Mouse (Mus musculus) lung, embryonic 16.5 days (tissue): ENCODE results near the gene 1700034J05Rik. TPM values are rescaled to one million over a fixed set of nuclear protein-coding genes. Genes with fewer than 3 reads are reported as not detected.

Experiments used
- ATAC-seq: fragments of 200-750 bp; cut with Nextera tagmentation; 2 replicates; pipeline ENCODE4 v1.8.0; 2017; ENCODE audit warnings: low read depth, mild to moderate bottlenecking, moderate library complexity
- H3K27ac ChIP-seq: fragments of 300-500 bp; sonication (generic); 2 replicates; pipeline ENCODE4 v1.5.1; 2014; ENCODE audit warnings: mild to moderate bottlenecking, control low read depth, low read length
- H3K27me3 ChIP-seq: fragments of 300-500 bp; sonication (generic); 2 replicates; pipeline ENCODE4 v1.6.1; 2014; ENCODE audit warnings: low read depth, low read length, mixed read lengths; ENCODE audit not compliant: control insufficient read depth, insufficient read depth
- H3K36me3 ChIP-seq: fragments of 300-500 bp; sonication (generic); 2 replicates; pipeline ENCODE4 v1.6.1; 2014; ENCODE audit warnings: low read length; ENCODE audit not compliant: control insufficient read depth, insufficient read depth
- H3K4me1 ChIP-seq: fragments of 300-500 bp; sonication (generic); replicated peaks from 2 replicates; pipeline ENCODE4 v1.6.1; 2014; ENCODE audit warnings: low read length, mixed read lengths; ENCODE audit not compliant: control insufficient read depth, insufficient read depth
- H3K4me2 ChIP-seq: fragments of 300-500 bp; sonication (generic); 2 replicates; pipeline ENCODE4 v1.6.1; 2014; ENCODE audit warnings: low read depth, low read length, control low read depth
- H3K4me3 ChIP-seq: fragments of 300-500 bp; sonication (generic); 2 replicates; pipeline ENCODE4 v1.5.1; 2014; ENCODE audit warnings: mild to moderate bottlenecking, low read length, control low read depth
- H3K9ac ChIP-seq: fragments of 300-500 bp; sonication (generic); 2 replicates; pipeline ENCODE4 v1.6.1; 2014; ENCODE audit warnings: low read length, control low read depth
- H3K9me3 ChIP-seq: fragments of 300-500 bp; sonication (generic); 2 replicates; pipeline ENCODE4 v1.6.1; 2016; ENCODE audit warnings: low read length; ENCODE audit not compliant: control insufficient read depth
- WGBS: fragments of 180-500 bp; shearing (Covaris S2); extraction: QIAGEN DNeasy Blood & Tissue Kit; methylation state at CpG from one replicate; pipeline ENCODE4 v1.1.7; 2014; 5-methylcytosine and 5-hydroxymethylcytosine counted together
- polyA plus RNA-seq: library from polyadenylated mRNA; unstranded; fragments of >200 nt; fragmentation: Nextera tagmentation; extraction: Ambion mirVana; gene quantifications from 2 replicates; pipeline ENCODE4 v1.2.1, GENCODE M21; 2015

1700034J05Rik gene
- polyA plus RNA-seq, 1 experiment from 2014 or later, result 0.20 TPM

DNA sequence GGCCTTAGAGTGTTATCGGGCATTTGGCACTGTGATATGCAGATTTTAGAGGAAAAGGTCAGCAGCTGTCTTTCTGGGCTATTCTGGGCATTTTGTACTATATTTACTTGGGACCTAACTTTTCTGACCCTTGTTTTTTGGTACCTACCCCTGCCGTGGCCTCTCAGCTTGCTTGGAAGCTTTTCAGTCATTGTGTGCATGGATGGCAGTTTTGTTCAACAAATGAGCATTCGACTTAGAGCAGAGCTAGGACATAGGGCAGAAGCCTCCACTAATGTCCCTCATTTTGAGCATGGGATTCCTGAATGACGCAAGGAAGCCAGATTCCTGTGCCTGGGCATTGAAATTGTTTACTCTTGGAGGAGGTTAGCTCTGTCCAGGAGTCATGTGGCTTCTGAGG, 9.4 kb downstream of the 1700034J05Rik start:
- WGBS, result 41% methylated on average over 4 of the region's 4 CpGs
- Histone ChIP-seq H3K27ac (peak overlapping the region; percentile 37; the same call in 1 of the 2 replicates), H3K9ac (peak overlapping the region; percentile 13; the same call in 1 of the 2 replicates), H3K36me3 (peaks cover under 1% of the 10 kb centered on the region; the same call in 1 of the 2 replicates), H3K4me3 (no peak overlapping the region), H3K4me1 (peaks cover 29% of the 10 kb centered on the region), H3K9me3 (no peaks in the 10 kb centered on the region), H3K27me3 (no peaks in the 10 kb centered on the region), H3K4me2 (no peak overlapping the region)
- no peak for ATAC-seq

DNA sequence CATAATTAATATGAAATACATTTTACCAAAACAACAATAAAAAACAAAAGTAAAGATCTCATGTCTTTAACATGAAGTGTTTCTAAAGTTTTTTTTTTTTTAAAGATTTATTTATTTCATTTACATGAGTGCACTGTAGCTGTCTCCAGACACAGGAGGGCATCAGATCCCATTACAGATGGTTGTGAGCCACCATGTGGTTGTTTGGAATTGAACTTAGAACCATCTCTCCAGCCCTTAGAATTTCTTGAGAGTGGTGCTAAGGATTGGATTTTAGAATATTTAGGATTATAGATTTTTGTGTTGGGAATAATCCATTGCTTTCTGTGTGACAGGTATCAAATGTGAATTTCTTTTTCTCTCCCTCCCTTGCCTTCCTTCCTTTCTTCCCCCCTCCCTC, 10.2 kb downstream of the 1700034J05Rik start:
- H3K9ac ChIP-seq, result no peak overlapping the region
- no peak overlapping the region for H3K27ac ChIP-seq
- H3K27me3 ChIP-seq, result no peaks in the 10 kb centered on the region
- H3K4me3 ChIP-seq, result no peak overlapping the region
- no peak for ATAC-seq
- peaks cover 25% of the 10 kb centered on the region for H3K4me1 ChIP-seq
- H3K36me3 ChIP-seq, result peaks cover 7% of the 10 kb centered on the region; the same call in 1 of the 2 replicates
- no peaks in the 10 kb centered on the region for H3K9me3 ChIP-seq
- H3K4me2 ChIP-seq, result no peak overlapping the region

DNA sequence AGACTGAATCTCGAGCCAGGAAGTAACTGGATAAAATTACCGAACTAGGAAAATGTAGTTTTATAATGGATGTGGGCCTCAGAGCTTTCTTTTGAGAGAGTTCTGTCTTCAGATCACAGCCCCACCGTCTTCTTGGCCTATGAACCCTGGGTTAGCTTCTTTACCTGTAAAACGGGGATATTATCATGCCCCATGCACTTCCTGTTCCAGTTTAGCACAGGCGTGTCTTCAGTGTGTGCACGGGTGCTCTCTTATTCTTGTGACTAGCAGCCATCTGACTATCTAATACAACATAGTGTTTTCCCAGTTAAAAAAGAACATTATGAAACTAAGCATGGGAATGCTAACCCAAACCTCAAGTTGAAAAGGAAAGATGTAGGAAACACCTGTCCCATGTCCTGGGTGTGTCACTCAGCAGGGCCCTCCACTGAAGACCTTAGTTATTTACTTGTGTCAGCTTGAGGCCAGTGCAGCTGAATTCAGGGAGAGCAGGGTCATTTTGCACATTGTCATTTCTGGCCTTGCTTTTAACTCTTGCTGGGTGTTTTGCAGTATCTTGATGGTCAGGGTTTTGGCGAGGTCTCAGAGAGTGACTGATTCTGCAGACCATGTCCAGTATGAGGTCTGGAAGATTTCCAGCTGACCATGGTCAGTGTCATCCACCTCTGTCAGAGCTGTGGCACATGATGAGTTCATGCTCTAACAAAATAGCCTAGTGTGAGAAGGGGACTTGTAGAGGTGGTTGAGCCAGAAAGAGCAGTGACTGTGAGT, 12.5 kb downstream of the 1700034J05Rik start:
- no peaks in the 10 kb centered on the region for H3K27me3 ChIP-seq
- H3K27ac ChIP-seq, result no peak overlapping the region
- no peaks in the 10 kb centered on the region for H3K9me3 ChIP-seq
- H3K36me3 ChIP-seq, result peaks cover 10% of the 10 kb centered on the region; the same call in 1 of the 2 replicates
- H3K4me1 ChIP-seq, result peaks cover 15% of the 10 kb centered on the region
- H3K4me2 ChIP-seq, result no peak overlapping the region
- 72% methylated on average over 7 of the region's 7 CpGs for WGBS
- no peak for ATAC-seq
- no peak overlapping the region for H3K4me3 ChIP-seq
- H3K9ac ChIP-seq, result no peak overlapping the region

DNA sequence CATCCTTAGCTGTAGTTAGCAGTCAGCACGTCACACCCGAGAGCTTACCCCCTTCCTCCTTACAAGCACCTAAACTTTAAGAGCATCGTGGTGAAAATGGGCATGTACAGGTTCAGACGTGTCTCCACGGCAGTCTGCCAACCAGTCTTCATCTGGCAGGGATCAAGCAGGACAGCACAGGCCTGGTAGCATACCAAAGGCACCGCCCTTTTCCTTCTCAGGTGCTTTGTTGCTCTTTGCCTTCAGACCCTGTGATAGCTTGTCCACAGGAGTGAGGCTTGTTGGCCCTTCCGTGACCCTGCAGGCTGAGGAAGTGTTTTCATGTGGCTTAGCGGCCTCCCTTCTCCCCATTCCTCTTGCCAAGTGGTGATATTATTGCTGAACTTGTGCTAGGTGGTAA, 15.2 kb downstream of the 1700034J05Rik start:
- 66% methylated on average over 8 of the region's 8 CpGs for WGBS
- H3K9me3 ChIP-seq, result no peaks in the 10 kb centered on the region
- H3K4me3 ChIP-seq, result no peak overlapping the region
- peaks cover 10% of the 10 kb centered on the region; the same call in 1 of the 2 replicates for H3K36me3 ChIP-seq
- H3K4me1 ChIP-seq, result peaks cover 2% of the 10 kb centered on the region; the same call in 1 of the 2 replicates
- no peak overlapping the region for H3K9ac ChIP-seq
- H3K4me2 ChIP-seq, result no peak overlapping the region
- H3K27me3 ChIP-seq, result no peaks in the 10 kb centered on the region
- no peak overlapping the region for H3K27ac ChIP-seq
- peak; percentile 37; the same call in 1 of the 2 replicates for ATAC-seq

DNA sequence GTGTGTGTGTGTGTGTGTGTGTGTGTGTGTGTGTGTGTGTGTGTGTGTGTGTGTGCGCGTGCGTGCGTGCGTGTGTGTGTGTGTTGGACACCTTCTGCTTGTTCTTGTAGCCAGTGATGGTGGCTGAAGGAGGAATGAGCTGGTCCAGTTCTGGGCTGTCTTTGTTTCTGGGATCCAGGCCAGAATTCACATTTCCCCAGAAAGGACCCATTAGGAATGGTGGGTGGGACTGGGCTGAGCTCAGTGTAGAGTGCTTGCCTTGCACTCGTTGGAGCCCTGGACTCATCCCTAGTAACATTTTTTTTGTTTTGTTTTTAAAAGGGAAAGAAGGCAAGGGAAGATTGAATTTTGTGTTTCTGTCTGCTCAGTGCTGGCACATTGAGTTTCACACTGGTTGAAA, 18.3 kb downstream of the 1700034J05Rik start:
- Histone ChIP-seq H3K4me2 (no peak overlapping the region), H3K9me3 (no peaks in the 10 kb centered on the region), H3K4me1 (peaks cover 8% of the 10 kb centered on the region), H3K36me3 (peaks cover 10% of the 10 kb centered on the region; the same call in 1 of the 2 replicates), H3K27ac (no peak overlapping the region), H3K27me3 (no peaks in the 10 kb centered on the region), H3K4me3 (no peak overlapping the region), H3K9ac (no peak overlapping the region)
- WGBS, result 71% methylated on average over 6 of the region's 6 CpGs
- peak; percentile 93 for ATAC-seq

DNA sequence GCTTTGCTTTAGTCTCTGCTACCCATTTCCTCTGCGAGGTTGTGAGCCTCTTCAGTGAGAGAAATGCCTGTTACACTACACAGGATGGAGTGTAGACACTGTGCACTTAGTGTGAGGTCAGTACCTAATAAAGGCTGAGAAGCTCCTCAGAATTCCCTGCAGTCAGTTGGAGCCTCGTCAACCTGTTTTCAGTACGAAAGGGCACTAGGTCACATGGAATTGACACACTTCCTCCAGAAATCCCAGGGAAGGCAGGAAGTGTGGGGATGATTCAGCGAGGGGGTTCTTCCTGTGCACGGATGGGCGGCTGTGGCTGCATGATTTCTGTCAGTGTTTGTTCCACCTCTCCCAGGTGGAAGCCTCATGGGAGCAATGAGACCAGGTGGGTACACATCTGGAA, 21.1 kb downstream of the 1700034J05Rik start:
- Histone ChIP-seq H3K9ac (no peak overlapping the region), H3K36me3 (no peaks in the 10 kb centered on the region), H3K9me3 (no peaks in the 10 kb centered on the region), H3K4me3 (no peak overlapping the region), H3K27ac (0 out of 2 replicates have a peak overlapping the region, but pooled peaks have one; percentile 5), H3K4me2 (no peak overlapping the region), H3K27me3 (no peaks in the 10 kb centered on the region), H3K4me1 (peaks cover 8% of the 10 kb centered on the region)
- WGBS, result 47% methylated on average over 6 of the region's 6 CpGs
- peak; percentile 15; the same call in 1 of the 2 replicates for ATAC-seq

DNA sequence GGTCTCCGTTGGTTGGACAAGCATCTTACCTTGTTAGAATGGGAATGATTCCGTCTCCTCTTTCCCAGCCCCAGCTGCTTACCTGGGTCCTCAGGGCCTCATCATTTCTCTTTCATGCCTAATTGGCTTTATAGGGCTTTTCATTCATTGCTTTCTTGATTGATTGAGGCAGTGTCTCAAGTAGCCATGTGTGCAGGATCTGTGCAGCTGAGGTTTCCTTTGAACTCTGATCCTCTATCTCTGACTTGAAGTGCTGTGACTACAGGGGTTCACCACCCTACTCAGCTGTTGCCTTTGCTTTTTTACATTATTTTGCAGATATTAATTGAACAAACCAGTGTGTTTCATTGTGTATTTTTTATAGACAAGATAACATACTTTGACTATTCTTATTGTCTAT, 25.2 kb downstream of the 1700034J05Rik start:
- Histone ChIP-seq H3K9ac (no peak overlapping the region), H3K4me2 (no peak overlapping the region), H3K27me3 (no peaks in the 10 kb centered on the region), H3K9me3 (no peaks in the 10 kb centered on the region), H3K27ac (no peak overlapping the region), H3K4me1 (peaks cover 20% of the 10 kb centered on the region), H3K36me3 (no peaks in the 10 kb centered on the region), H3K4me3 (no peak overlapping the region)
- 87% methylated on average over 2 of the region's 2 CpGs for WGBS
- ATAC-seq, result no peak

DNA sequence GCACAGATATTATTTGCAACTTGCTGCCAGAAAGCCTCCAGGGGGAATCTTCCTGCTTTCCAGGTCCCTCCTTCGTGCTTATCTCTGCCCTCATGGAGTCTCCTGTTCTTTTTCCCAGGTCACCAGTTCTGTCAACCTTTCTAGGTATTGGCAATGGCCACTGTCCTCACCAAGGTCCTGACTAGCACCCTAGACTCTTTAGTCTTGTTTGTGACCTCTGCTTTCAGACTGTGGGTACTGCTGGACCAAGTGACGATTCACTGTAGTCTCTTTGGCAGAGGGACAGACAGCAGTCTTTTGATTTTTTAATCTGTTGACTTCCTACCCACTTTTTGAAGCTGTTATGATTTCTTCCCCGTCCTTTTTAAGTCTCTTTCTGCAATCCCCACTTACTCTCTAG, 26.1 kb downstream of the 1700034J05Rik start:
- Histone ChIP-seq H3K27ac (peak overlapping the region; percentile 21; the same call in 1 of the 2 replicates), H3K4me3 (no peak overlapping the region), H3K9me3 (no peaks in the 10 kb centered on the region), H3K4me1 (peaks cover 18% of the 10 kb centered on the region), H3K36me3 (no peaks in the 10 kb centered on the region), H3K27me3 (no peaks in the 10 kb centered on the region), H3K4me2 (no peak overlapping the region), H3K9ac (no peak overlapping the region)
- no peak for ATAC-seq
- WGBS, result 34% methylated on average over 3 of the region's 3 CpGs

DNA sequence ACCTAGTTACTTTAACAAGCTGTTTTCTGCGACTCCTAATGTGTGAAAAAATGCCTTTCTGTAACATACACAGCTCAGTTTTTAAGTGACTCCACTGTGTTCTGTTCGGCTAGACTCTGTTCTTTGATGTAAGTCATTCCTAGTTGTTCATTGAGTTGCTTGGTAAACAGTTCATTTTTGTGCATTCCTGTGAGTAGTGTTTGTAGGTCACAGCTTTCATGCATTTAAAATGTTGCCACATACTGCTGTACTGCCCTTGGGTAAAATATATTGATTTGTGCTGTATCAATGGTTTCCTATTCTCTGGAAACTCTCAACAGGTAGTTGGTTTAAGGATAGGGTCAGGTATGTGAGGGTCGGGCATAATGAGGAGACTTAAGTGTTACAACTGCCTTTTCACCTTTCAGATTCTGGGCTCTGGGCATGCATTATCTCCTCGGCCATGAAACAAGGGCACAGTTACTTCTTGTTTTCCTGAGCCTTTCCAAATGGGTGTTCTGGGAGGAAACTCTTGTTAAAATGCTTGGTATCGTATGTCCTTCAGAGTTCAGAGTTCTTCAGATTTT, 27.7 kb downstream of the 1700034J05Rik start:
- ATAC-seq, result no peak
- H3K4me2 ChIP-seq, result no peak overlapping the region
- WGBS, result 58% methylated on average over 5 of the region's 5 CpGs
- no peak overlapping the region for H3K4me3 ChIP-seq
- no peaks in the 10 kb centered on the region for H3K36me3 ChIP-seq
- H3K9me3 ChIP-seq, result no peaks in the 10 kb centered on the region
- H3K27me3 ChIP-seq, result no peaks in the 10 kb centered on the region
- H3K9ac ChIP-seq, result no peak overlapping the region
- H3K4me1 ChIP-seq, result peaks cover 14% of the 10 kb centered on the region
- no peak overlapping the region for H3K27ac ChIP-seq
